Mouse (Mus musculus) spleen, adult 2 months (tissue): ENCODE measurements at regions not wholly inside any gene's neighbourhood (a gene's known extent, or its start where the extent isn't known, plus 50 kb on each side); places are given as distances from the start of the nearest gene placed in this dataset.

Experiments
- CTCF ChIP-seq: fragments of 200-500 bp; IDR thresholded peaks from 2 replicates; pipeline ENCODE4 v1.5.1; 2011; ENCODE audit warnings: mild to moderate bottlenecking, inconsistent platforms; ENCODE audit not compliant: insufficient read depth, insufficient read length, insufficient replicate concordance; ENCODE audit errors: extremely low read depth
- POLR2A ChIP-seq: fragments of 200-500 bp; IDR thresholded peaks from 2 replicates; pipeline ENCODE4 v1.6.1; 2011; ENCODE audit warnings: low read depth, low read length, inconsistent platforms

GRCm38 (mm10) chr8:87417466-87417865 lies 54.9 kb downstream of the Cbln1 start:
- TF ChIP-seq POLR2A (no peak), CTCF (no peak)
